In the genomic region with DNA sequence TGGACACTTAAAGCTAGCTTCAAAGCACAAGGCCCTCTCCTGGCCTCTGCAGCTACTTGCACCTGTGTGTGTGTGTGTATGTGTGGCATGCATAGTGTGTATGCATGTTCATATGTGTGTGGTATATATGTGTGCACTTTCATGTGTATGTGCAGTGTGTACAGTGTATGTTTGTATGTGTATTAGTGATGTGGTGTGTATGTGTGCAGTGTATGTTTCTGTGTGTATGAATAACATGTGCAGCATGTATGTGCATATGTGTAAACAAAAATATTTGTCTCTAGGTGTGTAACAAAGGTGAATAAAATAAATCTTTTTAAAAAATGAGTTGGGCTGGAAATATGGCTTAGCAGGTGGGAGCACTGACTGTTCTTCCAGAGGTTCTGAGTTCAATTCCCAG, we compare ENCODE assay signal across 14 mouse cellular contexts. TPM values are rescaled to one million over a fixed set of nuclear protein-coding genes. Genes with fewer than 3 reads are reported as not detected.
DNase-seq lines count a peak whose midpoint lies in the region; ATAC-seq lines count a peak whose summit lies in the region.
"Not testable (repeated sequence)": the region's sequence is repeated elsewhere in the genome, so short reads cannot be mapped to it uniquely, and the experiment has no call there.
"Had no signal": no experiment of that assay in that cellular context is flagged by ENCODE, and none has a peak within 500 bp of the region (broad histone marks: within the 10 kb centered on the region; RNA-seq: fewer than 3 reads in every experiment).

No protein-coding gene starts in this region.

- not testable (repeated sequence) for H3K4me1 ChIP-seq in forebrain, embryonic 14.5 days (ENCODE audit: control insufficient read depth, insufficient read depth, low read length); heart, embryonic 15.5 days (replicated peaks); limb, embryonic 11.5 days (ENCODE audit: control insufficient read depth, insufficient read depth, low read length); liver, embryonic 16.5 days (ENCODE audit: control insufficient read depth, low read depth, low read length); midbrain, embryonic 13.5 days (replicated peaks); stomach, embryonic 14.5 days (ENCODE audit: control insufficient read depth, insufficient read depth, low read length)

- not testable (repeated sequence) for H3K36me3 ChIP-seq in forebrain, embryonic 14.5 days (ENCODE audit: control insufficient read depth, insufficient read depth, low read length); heart, embryonic 15.5 days; limb, embryonic 11.5 days (ENCODE audit: control insufficient read depth, insufficient read depth, low read length); liver, embryonic 16.5 days (ENCODE audit: control insufficient read depth, insufficient read depth); midbrain, embryonic 13.5 days; stomach, embryonic 14.5 days (ENCODE audit: control insufficient read depth, insufficient read depth, low read length)

- DNase-seq in embryo, embryonic 10 days (ENCODE audit: low spot score): peak; percentile 1
- not testable (repeated sequence) for DNase-seq in forebrain, embryonic 14.5 days (ENCODE audit: low spot score)
- DNase-seq in limb, embryonic 11.5 days (ENCODE audit: low spot score): peak; percentile 6

- not testable (repeated sequence) for H3K27me3 ChIP-seq in forebrain, embryonic 14.5 days (replicated peaks; ENCODE audit: control insufficient read depth, insufficient read depth, low read length); heart, embryonic 15.5 days; limb, embryonic 11.5 days (ENCODE audit: control insufficient read depth, insufficient read depth, low read length); liver, embryonic 16.5 days (ENCODE audit: control insufficient read depth, insufficient read depth, low read depth, low read length); midbrain, embryonic 13.5 days; stomach, embryonic 14.5 days (ENCODE audit: control insufficient read depth, insufficient read depth, low read length)

- not testable (repeated sequence) for H3K4me3 ChIP-seq in forebrain, embryonic 14.5 days (ENCODE audit: low read depth, low read length); heart, embryonic 15.5 days; limb, embryonic 11.5 days (ENCODE audit: low read depth, low read length); liver, embryonic 16.5 days (ENCODE audit: low read depth, low read length); midbrain, embryonic 13.5 days (replicated peaks); stomach, embryonic 14.5 days (ENCODE audit: low read depth, low read length)

- not testable (repeated sequence) for H3K4me2 ChIP-seq in forebrain, embryonic 14.5 days (ENCODE audit: low read length); heart, embryonic 15.5 days; limb, embryonic 11.5 days (ENCODE audit: low read depth, severe bottlenecking); liver, embryonic 16.5 days (ENCODE audit: low read depth, low read length); midbrain, embryonic 13.5 days (replicated peaks); stomach, embryonic 14.5 days (replicated peaks; ENCODE audit: low read depth, low read length)

- not testable (repeated sequence) for H3K27ac ChIP-seq in forebrain, embryonic 14.5 days (ENCODE audit: low read depth, low read length); heart, embryonic 15.5 days; limb, embryonic 11.5 days (replicated peaks; ENCODE audit: low read depth, low read length); liver, embryonic 16.5 days (ENCODE audit: low read length); midbrain, embryonic 13.5 days; stomach, embryonic 14.5 days (ENCODE audit: low read length)

- H3K9ac ChIP-seq in forebrain, embryonic 14.5 days (ENCODE audit: low read length); heart, embryonic 15.5 days; limb, embryonic 11.5 days (ENCODE audit: low read length); liver, embryonic 16.5 days (ENCODE audit: low read depth, low read length); midbrain, embryonic 13.5 days (replicated peaks); stomach, embryonic 14.5 days (replicated peaks; ENCODE audit: low read depth, low read length): not testable (repeated sequence)

- H3K9me3 ChIP-seq in forebrain, embryonic 14.5 days (replicated peaks; ENCODE audit: control insufficient read depth, low read length); heart, embryonic 15.5 days (replicated peaks); limb, embryonic 11.5 days (ENCODE audit: control insufficient read depth, low read length); liver, embryonic 16.5 days (replicated peaks; ENCODE audit: control insufficient read depth, low read length); stomach, embryonic 14.5 days (ENCODE audit: control insufficient read depth, low read depth, low read length): not testable (repeated sequence)
- H3K9me3 ChIP-seq in midbrain, embryonic 13.5 days: peaks cover 12% of the 10 kb centered on the region; the same call in 1 of the 2 replicates

- peak; percentile 37; the same call in 1 of the 2 replicates for ATAC-seq in forebrain, embryonic 14.5 days
- peak; percentile 36; the same call in 1 of the 2 replicates for ATAC-seq in heart, embryonic 15.5 days (replicated peaks; ENCODE audit: insufficient number of reproducible peaks, insufficient read depth, low FRiP score, low read depth)
- peak; percentile 16 for ATAC-seq in inflammation-experienced regulatory T-cells, adult 6 months
- peak; percentile 55 for ATAC-seq in limb, embryonic 11.5 days (ENCODE audit: insufficient number of reproducible peaks, low FRiP score, low TSS enrichment, low read depth)
- peak; percentile 38; the same call in 1 of the 2 replicates for ATAC-seq in liver, embryonic 16.5 days (ENCODE audit: low read depth)
- ATAC-seq in midbrain, embryonic 13.5 days: peak; percentile 62; the same call in 1 of the 2 replicates
- peak; percentile 71; the same call in 1 of the 2 replicates for ATAC-seq in stomach, embryonic 14.5 days (ENCODE audit: insufficient number of reproducible peaks, insufficient read depth, low FRiP score, low read depth)

RNA-seq across cellular contexts. Expression of gene Zfp986, which starts 21.8 kb away (rescaled TPM):
- not detected in 2 replicates for polyA plus RNA-seq in forebrain, embryonic 14.5 days (2014; fragmentation: Nextera tagmentation; extraction: Ambion mirVana)
- not detected in 2 replicates for polyA plus RNA-seq in heart, embryonic 15.5 days (2015; fragmentation: Nextera tagmentation; extraction: Ambion mirVana)
- not detected for polyA plus RNA-seq in inflammation-experienced regulatory T-cells, adult 6 months (2017; shearing (Covaris generic))
- not detected in 2 replicates for polyA plus RNA-seq in limb, embryonic 11.5 days (2014; fragmentation: Nextera tagmentation; extraction: Ambion mirVana)
- polyA plus RNA-seq in liver, embryonic 16.5 days (2015; fragmentation: Nextera tagmentation; extraction: Ambion mirVana): not detected in 2 replicates
- polyA plus RNA-seq in midbrain, embryonic 13.5 days (2015; fragmentation: Nextera tagmentation; extraction: Ambion mirVana): not detected in 2 replicates
- not detected in 2 replicates for polyA plus RNA-seq in stomach, embryonic 14.5 days (2014; fragmentation: Nextera tagmentation; extraction: Ambion mirVana)
- polyA plus RNA-seq: activated CD4-positive, CD25-positive, alpha-beta regulatory T cell, adult 4 months; kidney, adult 2 months; large intestine, adult 2 months; liver, embryonic 12.5 days; midbrain, embryonic 10.5 days; stomach, embryonic 15.5 days had no signal

Comparison
In these comparisons a context has a peak if more than half of its experiments do, and no peak if none do; other contexts are left out.
1. ATAC-seq: peak in every context shown above with its lines; median percentile 71 in stomach, embryonic 14.5 days; 62 in midbrain, embryonic 13.5 days; 55 in limb, embryonic 11.5 days; 38 in liver, embryonic 16.5 days; 37 in forebrain, embryonic 14.5 days; 36 in heart, embryonic 15.5 days; 16 in inflammation-experienced regulatory T-cells, adult 6 months.